Mouse (Mus musculus) lung, embryonic 14.5 days (tissue): ENCODE data around the gene Thbs4. TPM values are rescaled to one million over a fixed set of nuclear protein-coding genes. Genes with fewer than 3 reads are reported as not detected.
A peak's percentile ranks its signal among the peaks of the same experiment; 100 is the strongest.

ENCODE experiments used
- ATAC-seq: fragments of 200-750 bp; cut with Nextera tagmentation; 2 replicates; pipeline ENCODE4 v1.8.0; 2017; ENCODE audit warnings: mild to moderate bottlenecking, moderate TSS enrichment, moderate library complexity; ENCODE audit not compliant: insufficient read depth
- DNase-seq: peaks from one replicate; pipeline ENCODE4 v3.0.0-alpha.2; 2015
- H3K27ac ChIP-seq: fragments of 300-500 bp; sonication (generic); 2 replicates; pipeline ENCODE4 v1.5.1; 2014; ENCODE audit warnings: low read depth, mild to moderate bottlenecking, moderate library complexity
- H3K27me3 ChIP-seq: fragments of 300-500 bp; sonication (generic); 2 replicates; pipeline ENCODE4 v1.6.1; 2014; ENCODE audit warnings: low read length, control low read depth; ENCODE audit not compliant: insufficient read depth
- H3K36me3 ChIP-seq: fragments of 300-500 bp; sonication (generic); 2 replicates; pipeline ENCODE4 v1.6.1; 2014; ENCODE audit warnings: control low read depth; ENCODE audit not compliant: insufficient read depth
- H3K4me1 ChIP-seq: fragments of 300-500 bp; sonication (generic); 2 replicates; pipeline ENCODE4 v1.6.1; 2014; ENCODE audit warnings: antibody characterized with exemption, control low read depth; ENCODE audit not compliant: insufficient read depth
- H3K4me2 ChIP-seq: fragments of 300-500 bp; sonication (generic); 2 replicates; pipeline ENCODE4 v1.6.1; 2014; ENCODE audit warnings: mild to moderate bottlenecking
- H3K4me3 ChIP-seq: fragments of 300-500 bp; sonication (generic); 2 replicates; pipeline ENCODE4 v1.5.1; 2014; ENCODE audit warnings: low read depth, low read length
- H3K9ac ChIP-seq: fragments of 300-500 bp; sonication (generic); 2 replicates; pipeline ENCODE4 v1.6.1; 2014
- H3K9me3 ChIP-seq: fragments of 300-500 bp; sonication (generic); 2 replicates; pipeline ENCODE4 v1.6.1; 2016; ENCODE audit warnings: low read depth, low read length, control low read depth
- CTCF ChIP-seq: IDR thresholded peaks from 2 replicates; pipeline ENCODE4 v1.5.1; 2016; ENCODE audit warnings: antibody characterized with exemption, low read depth
- WGBS: fragments of 180-500 bp; shearing (Covaris S2); extraction: QIAGEN DNeasy Blood & Tissue Kit; methylation state at CpG from one replicate; pipeline ENCODE4 v1.1.7; 2014; 5-methylcytosine and 5-hydroxymethylcytosine counted together
- polyA plus RNA-seq: library from polyadenylated mRNA; unstranded; fragments of >200 nt; fragmentation: Nextera tagmentation; extraction: Ambion mirVana; gene quantifications from 2 replicates; pipeline ENCODE4 v1.2.1, GENCODE M21; 2014

The Thbs4 gene
- polyA plus RNA-seq, 1 experiment from 2014 or later = 1.1 TPM

- Histone ChIP-seq H3K9me3 (no peaks in the 10 kb centered on the region), H3K4me1 (no peaks in the 10 kb centered on the region), H3K4me2 (no peak overlapping the region), H3K27me3 (no peaks in the 10 kb centered on the region), H3K9ac (no peak overlapping the region), H3K36me3 (no peaks in the 10 kb centered on the region), H3K4me3 (no peak overlapping the region), H3K27ac (no peak overlapping the region)
- TF ChIP-seq CTCF = no peak
- ATAC-seq (peak; percentile 31; the same call in 1 of the 2 replicates), DNase-seq (peak; percentile 37)
- whole genome bisulfite sequencing = 49% methylated on average over 5 of the region's 5 CpGs
Observed at GRCm38 (mm10) chr13:92722389-92722788, 72.2 kb downstream of the Thbs4 start.

- H3K4me1 ChIP-seq = no peaks in the 10 kb centered on the region
- no peaks in the 10 kb centered on the region for H3K27me3 ChIP-seq
- H3K4me2 ChIP-seq = no peak overlapping the region
- TF ChIP-seq CTCF = no peak
- no peak overlapping the region for H3K4me3 ChIP-seq
- H3K36me3 ChIP-seq = no peaks in the 10 kb centered on the region
- H3K9me3 ChIP-seq = no peaks in the 10 kb centered on the region
- 47% methylated on average over 4 of the region's 4 CpGs for WGBS
- ATAC-seq = no peak
- H3K9ac ChIP-seq = no peak overlapping the region
- no peak overlapping the region for H3K27ac ChIP-seq
- peak; percentile 24 for DNase-seq
Observed at GRCm38 (mm10) chr13:92721006-92721405, 73.6 kb downstream of the Thbs4 start.

- 74% methylated on average over 3 of the region's 3 CpGs for WGBS
- H3K27me3 ChIP-seq = no peaks in the 10 kb centered on the region
- DNase-seq = no peak
Observed at GRCm38 (mm10) chr13:92717851-92718665, 76.6 kb downstream of the Thbs4 start.

GRCm38 (mm10) chr13:92712619-92713018, 82.0 kb downstream of the Thbs4 start:
- no peak overlapping the region for H3K27ac ChIP-seq
- TF ChIP-seq CTCF = no peak
- H3K4me3 ChIP-seq = no peak overlapping the region
- 0 out of 2 replicates have a peak, but pooled peaks cover 3% of the 10 kb centered on the region for H3K9me3 ChIP-seq
- H3K36me3 ChIP-seq = peaks cover 11% of the 10 kb centered on the region; the same call in 1 of the 2 replicates
- ATAC-seq (no peak), DNase-seq (no peak)
- H3K27me3 ChIP-seq = no peaks in the 10 kb centered on the region
- 85% methylated on average over 4 of the region's 4 CpGs for WGBS
- H3K9ac ChIP-seq = no peak overlapping the region
- no peak overlapping the region for H3K4me2 ChIP-seq
- H3K4me1 ChIP-seq = no peaks in the 10 kb centered on the region

More at GRCm38 (mm10) chr13:92717851-92718665, 76.6 kb downstream of the Thbs4 start:
- Histone ChIP-seq H3K27ac (no peak overlapping the region), H3K4me3 (no peak overlapping the region), H3K4me1 (no peaks in the 10 kb centered on the region), H3K9me3 (0 out of 2 replicates have a peak, but pooled peaks cover 3% of the 10 kb centered on the region), H3K4me2 (no peak overlapping the region), H3K36me3 (no peaks in the 10 kb centered on the region), H3K9ac (no peak overlapping the region)
- ATAC-seq = no peak
- TF ChIP-seq CTCF = no peak

GRCm38 (mm10) chr13:92711821-92712220, 82.8 kb downstream of the Thbs4 start:
- no peak for DNase-seq
- H3K4me1 ChIP-seq = no peaks in the 10 kb centered on the region
- no peak for TF ChIP-seq CTCF
- H3K36me3 ChIP-seq = peaks cover 11% of the 10 kb centered on the region; the same call in 1 of the 2 replicates
- no peak overlapping the region for H3K27ac ChIP-seq
- H3K9ac ChIP-seq = no peak overlapping the region
- WGBS = 95% methylated on average over 1 of the region's 1 CpGs
- no peak overlapping the region for H3K4me2 ChIP-seq
- H3K27me3 ChIP-seq = no peaks in the 10 kb centered on the region
- 0 out of 2 replicates have a peak, but pooled peaks cover 3% of the 10 kb centered on the region for H3K9me3 ChIP-seq
- no peak for ATAC-seq
- no peak overlapping the region for H3K4me3 ChIP-seq

GRCm38 (mm10) chr13:92710361-92710760, 84.3 kb downstream of the Thbs4 start:
- Histone ChIP-seq H3K27me3 (no peaks in the 10 kb centered on the region), H3K27ac (no peak overlapping the region), H3K4me2 (no peak overlapping the region), H3K9ac (no peak overlapping the region), H3K9me3 (0 out of 2 replicates have a peak, but pooled peaks cover 3% of the 10 kb centered on the region), H3K4me1 (no peaks in the 10 kb centered on the region), H3K4me3 (no peak overlapping the region), H3K36me3 (peaks cover 11% of the 10 kb centered on the region; the same call in 1 of the 2 replicates)
- no peak for ATAC-seq
- DNase-seq = no peak
- TF ChIP-seq CTCF = no peak
- WGBS = 71% methylated on average over 1 of the region's 1 CpGs

- Histone ChIP-seq H3K4me1 (no peaks in the 10 kb centered on the region), H3K27me3 (no peaks in the 10 kb centered on the region), H3K4me2 (no peak overlapping the region), H3K9ac (no peak overlapping the region), H3K4me3 (no peak overlapping the region), H3K27ac (no peak overlapping the region), H3K9me3 (0 out of 2 replicates have a peak, but pooled peaks cover 3% of the 10 kb centered on the region), H3K36me3 (peaks cover 11% of the 10 kb centered on the region; the same call in 1 of the 2 replicates)
- TF ChIP-seq CTCF = no peak
- WGBS = 48% methylated on average over 3 of the region's 3 CpGs
- no peak for DNase-seq
- no peak for ATAC-seq
Observed at GRCm38 (mm10) chr13:92709535-92709934, 85.1 kb downstream of the Thbs4 start.
